Mouse (Mus musculus): ENCODE measurements around the gene Opcml.

GRCm38 (mm10) chr9:27792226-27792625 lies 1.7 kb downstream of the Opcml start:
- TF ChIP-seq CTCF (IDR thresholded peaks at IDR 0.05; ENCODE audit: extremely low read depth, insufficient read depth, insufficient read length, insufficient replicate concordance) (no peak), POLR2A (IDR thresholded peaks at IDR 0.05; ENCODE audit: low read depth, low read length) (no peak)

Measured in spleen, adult 2 months (tissue).